Mouse (Mus musculus): ENCODE results near the gene Lrrc41. TPM values are rescaled to one million over a fixed set of nuclear protein-coding genes. Genes with fewer than 3 reads are reported as not detected.

Gene Lrrc41
- total RNA-seq, 2 experiments from 2014 or later, result 21.2 to 22.1 TPM

DNA sequence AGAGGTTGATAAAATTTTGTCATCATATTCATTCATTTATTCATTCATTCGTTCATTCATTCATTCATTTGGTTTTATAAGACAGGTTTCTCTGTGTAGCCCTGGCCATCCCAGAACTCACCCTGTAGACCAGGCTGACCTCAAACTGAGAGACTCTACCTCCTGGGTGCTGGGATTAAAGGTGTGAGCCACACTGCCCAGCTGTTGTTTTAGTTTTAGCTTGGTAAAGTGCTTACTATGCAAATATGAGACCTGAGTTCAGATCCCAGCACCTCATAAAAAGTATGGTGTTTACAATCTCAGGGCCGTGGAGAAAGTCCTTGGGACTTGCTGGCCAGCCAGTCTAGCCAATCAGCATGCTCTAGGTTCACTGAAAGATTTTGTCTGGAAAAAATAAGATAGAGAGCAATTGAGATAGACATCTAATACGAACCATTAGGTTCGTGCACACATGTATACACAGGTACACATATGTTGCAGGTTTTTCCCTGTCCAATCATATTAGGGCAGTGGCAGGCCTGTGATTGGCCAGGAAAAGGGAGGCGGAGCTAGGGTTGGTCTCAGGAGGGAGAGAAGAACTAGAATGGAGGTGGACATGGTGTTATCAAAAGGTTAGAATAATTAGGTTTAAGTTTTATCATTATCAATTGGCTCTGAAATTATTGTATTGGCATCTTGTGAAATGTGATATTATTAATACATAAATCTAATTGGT, 15.9 kb upstream of the Lrrc41 start:
- H3K27ac ChIP-seq, result no peak overlapping the region
- TF ChIP-seq CTCF (IDR thresholded peaks at IDR 0.05), result no peak
- no peak overlapping the region for H3K4me3 ChIP-seq
- DNase-seq, result no peak
- intact Hi-C loops (cut with DNase I), result no loop called here

DNA sequence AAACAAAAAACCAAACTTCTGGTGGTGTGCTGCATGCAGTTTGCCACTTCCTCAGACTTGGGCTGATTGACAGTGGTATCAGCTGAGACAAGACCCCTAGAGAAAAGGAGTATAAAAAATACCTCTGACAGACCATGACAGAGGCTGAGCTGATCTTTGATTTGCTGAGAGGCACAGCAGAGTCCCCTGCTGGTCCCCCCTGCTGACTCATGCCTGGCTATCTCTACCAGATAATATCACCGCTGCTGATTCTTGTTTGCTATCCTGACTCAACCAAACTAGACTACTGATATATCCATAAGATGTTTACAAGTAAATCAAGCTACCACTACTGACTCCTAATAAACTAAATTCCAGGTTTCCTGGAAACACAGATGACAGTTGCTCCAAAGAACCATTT, 11.2 kb upstream of the Lrrc41 start:
- no peak for TF ChIP-seq CTCF (IDR thresholded peaks at IDR 0.05)
- intact Hi-C loops (cut with DNase I), result no loop called here

DNA sequence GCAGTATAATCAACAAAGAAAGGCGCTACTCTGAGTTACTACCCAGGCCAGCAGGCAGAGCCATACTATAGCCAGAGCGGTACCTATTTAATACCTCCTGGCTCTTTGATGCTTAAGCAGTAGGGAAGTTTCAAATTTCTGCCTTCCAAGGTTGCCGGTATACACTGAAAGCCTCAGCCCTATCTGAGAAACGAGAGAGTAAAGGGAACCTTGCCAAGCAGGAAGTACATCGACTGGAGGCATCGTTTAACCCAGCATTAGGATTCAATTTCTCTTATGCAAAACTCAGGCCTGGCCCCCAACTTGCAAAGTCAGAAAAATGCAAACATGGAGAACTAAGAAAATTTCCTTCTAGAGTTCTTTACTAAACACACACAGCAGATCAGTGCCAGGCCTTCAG, 5.0 kb upstream of the Lrrc41 start:
- DNase-seq, result no peak
- Histone ChIP-seq H3K27ac (no peak overlapping the region; the same call in 1 of the 2 replicates), H3K4me3 (no peak overlapping the region)
- no peak for TF ChIP-seq CTCF (IDR thresholded peaks at IDR 0.05)
- intact Hi-C loops (cut with DNase I), result no loop called here

More for the DNA sequence above, 11.2 kb upstream of the Lrrc41 start:
- Histone ChIP-seq H3K27ac (no peak overlapping the region), H3K4me3 (no peak overlapping the region)
- no peak for DNase-seq

DNA sequence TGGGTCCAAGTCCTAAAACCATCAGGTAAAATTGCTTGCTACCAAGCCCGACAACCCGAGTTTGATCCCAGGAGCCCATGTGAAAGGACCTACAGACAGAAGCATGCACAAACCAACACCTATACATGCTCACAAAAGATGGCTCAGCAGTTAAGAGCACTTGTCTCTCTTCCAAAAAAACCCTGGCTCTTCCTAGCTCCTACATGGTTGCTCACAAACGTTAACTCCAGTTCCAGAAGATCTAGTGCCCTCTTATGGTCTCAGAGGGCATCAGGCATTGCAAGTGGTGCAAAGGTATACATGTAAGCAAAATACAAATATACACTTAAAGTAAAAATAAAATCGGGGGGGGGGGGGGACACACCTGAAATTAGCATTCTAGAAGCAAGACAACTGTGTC, 1.9 kb upstream of the Lrrc41 start:
- intact Hi-C loops (cut with DNase I), result no loop called here
- Histone ChIP-seq H3K4me3 (peak overlapping the region; percentile 97), H3K27ac (peak overlapping the region; percentile 21; the same call in 1 of the 2 replicates)
- no peak for DNase-seq
- peak; percentile 35 for TF ChIP-seq CTCF (IDR thresholded peaks at IDR 0.05)

DNA sequence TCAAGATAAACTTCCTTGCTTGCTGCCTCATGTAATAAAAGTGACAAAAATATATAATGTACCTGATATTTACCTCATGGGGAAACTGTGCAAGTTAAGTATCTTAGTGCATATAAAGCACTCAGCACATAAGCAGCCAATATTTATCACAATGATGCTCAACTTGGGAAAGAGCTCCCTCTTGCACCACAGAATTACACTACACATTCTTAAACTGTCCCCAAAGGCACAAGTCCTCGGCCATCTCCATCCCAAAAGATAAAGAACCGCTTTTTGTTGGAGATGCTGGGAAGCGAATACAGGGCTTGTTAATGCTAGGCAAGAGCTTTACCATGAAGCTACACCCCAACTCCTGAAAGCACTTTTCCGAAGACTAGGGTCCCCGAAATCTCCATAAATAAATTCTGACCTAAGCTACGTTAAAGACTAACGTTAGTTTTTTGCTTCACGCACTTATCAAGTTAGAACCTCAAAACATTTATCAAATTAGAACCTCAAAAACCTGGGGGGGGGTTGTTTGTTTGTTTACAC, 859 bp upstream of the Lrrc41 start:
- peak; percentile 29 for TF ChIP-seq CTCF (IDR thresholded peaks at IDR 0.05)
- no peak for DNase-seq
- intact Hi-C loops (cut with DNase I), result no loop called here
- Histone ChIP-seq H3K27ac (peak overlapping the region; percentile 98), H3K4me3 (peak overlapping the region; percentile 97)

DNA sequence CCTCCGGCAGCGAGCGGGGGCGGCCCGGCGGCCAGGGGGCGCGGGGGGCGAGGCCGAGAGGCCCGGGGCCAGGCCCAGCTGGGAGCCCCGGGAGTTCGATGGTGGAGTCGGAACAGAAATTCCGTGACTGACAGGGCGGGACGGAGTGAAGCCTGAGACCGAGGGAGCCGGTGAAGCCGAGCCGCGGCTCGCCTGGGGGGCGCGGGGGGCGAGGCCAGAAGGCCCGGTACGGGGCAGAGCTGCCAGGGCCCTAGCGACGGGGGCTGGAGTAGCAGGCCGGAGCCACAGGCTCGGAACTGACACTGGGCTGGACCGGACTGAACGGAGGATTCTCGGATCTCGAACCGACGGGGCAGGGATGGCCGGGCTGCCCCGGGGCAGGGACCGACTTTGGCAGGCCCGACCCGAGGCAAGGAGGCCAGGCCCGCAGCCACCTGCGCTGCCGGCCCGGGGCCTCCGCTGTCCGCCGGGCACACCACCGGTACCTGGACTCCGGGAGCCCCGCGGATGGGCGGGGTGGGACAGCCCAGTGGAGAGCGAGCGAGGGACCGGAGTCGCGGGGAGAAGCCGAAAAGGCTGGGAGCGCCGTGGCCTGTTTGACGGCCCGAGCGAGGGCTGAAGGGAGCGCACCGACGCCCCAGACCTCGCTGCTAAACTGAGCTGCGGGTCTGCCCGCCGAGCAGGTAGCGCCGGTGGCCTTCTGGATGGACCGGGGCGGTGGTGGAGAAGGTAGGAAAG, 731 bp downstream of the Lrrc41 start:
- H3K4me3 ChIP-seq, result peak overlapping the region; percentile 97
- intact Hi-C loops (cut with DNase I), result no loop called here
- peak; percentile 63 for TF ChIP-seq CTCF (IDR thresholded peaks at IDR 0.05)
- peak overlapping the region; percentile 98 for H3K27ac ChIP-seq
- DNase-seq, result peak; percentile 88

DNA sequence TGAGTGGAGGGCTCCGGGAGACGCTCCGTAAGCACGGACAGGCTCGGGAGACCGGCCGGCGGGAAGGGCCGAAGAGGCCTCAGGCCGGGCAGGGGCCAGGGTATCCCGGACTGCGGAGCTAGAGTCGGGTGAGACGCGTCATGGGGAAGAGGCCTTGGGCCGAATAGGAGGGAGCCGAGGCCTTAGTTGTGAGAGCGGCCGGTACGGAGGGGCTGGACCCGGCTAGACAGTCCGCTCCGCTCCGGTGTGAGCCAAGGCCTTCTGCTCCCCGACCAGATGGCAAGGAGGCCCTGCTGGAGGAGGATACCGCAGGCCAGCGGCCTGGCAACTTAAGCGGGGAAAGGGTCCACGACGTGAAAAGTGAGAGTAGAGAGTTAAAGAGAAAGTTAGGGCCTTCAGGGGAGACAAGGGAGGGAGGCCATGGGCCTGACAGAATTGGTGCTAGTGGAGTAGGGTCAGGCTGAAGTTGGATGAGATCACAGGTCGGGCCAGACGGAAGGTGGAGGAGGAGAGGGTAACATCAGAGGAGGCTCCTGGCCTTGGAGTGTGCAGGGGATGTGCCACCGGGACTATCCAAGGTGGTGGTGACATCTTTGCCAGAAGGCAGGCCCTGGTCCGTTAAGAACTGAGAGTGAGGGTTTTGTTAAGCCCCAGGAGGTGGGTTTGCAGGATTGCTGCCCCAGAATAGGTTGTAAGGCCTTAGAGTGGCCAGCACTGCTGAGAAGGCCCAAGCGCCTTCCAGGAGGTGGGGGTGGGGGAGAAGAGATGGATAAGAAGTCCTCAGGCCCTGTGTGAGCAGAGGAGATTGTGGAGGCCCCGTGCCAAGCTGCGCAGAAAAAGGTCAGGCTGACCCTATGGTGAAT, 1.5 kb downstream of the Lrrc41 start:
- TF ChIP-seq CTCF (IDR thresholded peaks at IDR 0.05), result no peak
- peak overlapping the region; percentile 98 for H3K27ac ChIP-seq
- intact Hi-C loops (cut with DNase I), result no loop called here
- DNase-seq, result peak; percentile 59
- H3K4me3 ChIP-seq, result peak overlapping the region; percentile 97

DNA sequence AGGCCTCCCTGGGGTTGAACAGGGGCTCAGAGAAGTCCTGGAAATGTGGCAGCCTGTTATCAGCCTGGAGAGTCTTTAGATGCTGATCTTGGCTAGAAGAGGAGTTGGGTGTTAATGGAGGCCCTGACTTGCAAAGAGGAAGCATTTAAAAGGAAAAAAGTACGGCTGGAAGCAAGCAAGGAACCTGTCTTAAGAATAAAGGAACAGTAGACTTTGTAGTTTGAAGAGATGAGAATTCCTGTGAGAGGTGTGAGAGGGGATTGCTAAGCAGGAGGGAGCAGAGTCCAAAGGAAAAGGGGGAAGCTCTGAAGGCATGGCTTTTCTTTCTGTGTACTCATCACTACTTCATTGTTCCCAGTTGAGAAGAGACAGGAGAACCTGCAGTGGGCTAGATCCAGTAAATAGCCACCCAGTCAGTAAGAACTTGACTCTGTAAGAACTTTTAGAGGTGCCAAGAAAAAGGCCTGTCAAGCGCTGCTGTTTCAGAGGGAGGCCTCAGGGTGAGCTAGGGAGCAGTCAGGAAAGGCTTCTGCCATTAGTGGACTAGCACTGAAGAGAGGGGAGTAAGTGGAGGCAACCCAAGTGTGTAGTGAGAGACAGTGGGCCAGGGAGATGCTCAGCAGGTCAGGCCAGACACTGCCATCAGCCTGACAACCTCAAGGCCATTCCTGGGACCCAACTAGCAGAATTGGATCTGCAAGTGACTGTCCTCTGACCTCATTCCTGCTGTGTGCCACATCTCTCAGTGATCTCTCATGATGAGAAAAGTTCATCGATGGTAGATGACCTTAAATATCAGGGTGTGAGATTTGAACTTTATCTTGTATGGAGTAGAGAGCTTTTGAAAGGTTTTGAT, 2.4 kb downstream of the Lrrc41 start:
- TF ChIP-seq CTCF (IDR thresholded peaks at IDR 0.05), result no peak
- DNase-seq, result peak; percentile 20
- intact Hi-C loops (cut with DNase I), result no loop called here
- Histone ChIP-seq H3K27ac (peak overlapping the region; percentile 98), H3K4me3 (peak overlapping the region; percentile 97)

DNA sequence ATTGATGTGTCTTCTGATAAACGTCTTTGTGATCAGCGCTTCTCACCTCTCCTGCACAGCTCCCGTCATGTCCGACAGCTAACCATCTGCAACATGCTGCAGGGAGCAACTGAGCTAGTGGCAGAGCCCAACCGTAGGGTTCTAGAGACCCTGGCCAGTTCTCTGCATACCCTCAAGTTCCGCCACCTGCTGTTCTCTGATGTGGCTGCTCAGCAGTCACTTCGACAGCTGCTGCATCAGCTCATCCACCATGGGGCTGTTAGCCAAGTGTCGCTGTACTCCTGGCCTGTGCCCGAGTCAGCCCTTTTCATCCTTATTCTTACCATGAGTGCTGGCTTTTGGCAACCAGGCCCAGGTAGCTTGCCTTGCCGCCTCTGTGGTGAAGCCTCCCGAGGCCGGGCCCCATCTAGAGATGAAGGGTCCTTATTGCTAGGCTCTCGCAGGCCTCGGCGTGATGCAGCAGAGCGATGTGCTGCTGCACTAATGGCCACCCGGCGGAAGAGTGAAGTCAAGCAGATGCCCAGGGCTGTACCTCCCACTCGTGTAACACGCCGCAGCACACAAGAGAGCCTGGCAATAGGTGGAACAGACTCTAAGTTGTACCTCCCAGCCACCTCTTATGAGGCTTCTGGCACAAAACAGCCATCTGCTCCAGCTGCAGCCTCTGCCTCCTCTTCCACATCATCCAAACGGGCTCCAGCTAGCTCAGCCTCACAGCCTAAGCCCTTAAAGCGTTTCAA, 13.6 kb downstream of the Lrrc41 start:
- Histone ChIP-seq H3K27ac (no peak overlapping the region), H3K4me3 (no peak overlapping the region)
- TF ChIP-seq CTCF (IDR thresholded peaks at IDR 0.05), result no peak
- intact Hi-C loops (cut with DNase I), result no loop called here
- peak; percentile 51 for DNase-seq

DNA sequence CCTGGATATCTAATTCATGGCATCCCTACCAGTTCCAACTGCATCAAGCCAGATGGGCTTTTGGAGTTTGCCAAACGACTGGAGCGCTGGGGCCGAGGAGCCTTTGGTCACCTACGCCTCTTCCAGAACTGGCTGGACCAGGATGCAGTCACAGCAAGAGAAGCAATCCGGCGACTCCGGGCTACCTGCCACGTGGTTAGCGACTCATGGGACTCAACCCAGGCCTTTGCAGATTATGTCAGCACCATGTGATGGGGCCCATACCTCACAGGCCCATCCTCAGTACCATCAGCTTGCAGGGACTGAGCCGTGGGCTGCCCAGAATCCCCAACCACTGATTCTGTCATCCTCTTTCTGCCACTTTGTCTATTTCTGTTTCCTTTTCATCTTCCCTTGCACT, 21.2 kb downstream of the Lrrc41 start:
- Histone ChIP-seq H3K4me3 (no peak overlapping the region), H3K27ac (no peak overlapping the region)
- intact Hi-C loops (cut with DNase I), result no loop called here
- DNase-seq, result no peak
- TF ChIP-seq CTCF (IDR thresholded peaks at IDR 0.05), result no peak

DNA sequence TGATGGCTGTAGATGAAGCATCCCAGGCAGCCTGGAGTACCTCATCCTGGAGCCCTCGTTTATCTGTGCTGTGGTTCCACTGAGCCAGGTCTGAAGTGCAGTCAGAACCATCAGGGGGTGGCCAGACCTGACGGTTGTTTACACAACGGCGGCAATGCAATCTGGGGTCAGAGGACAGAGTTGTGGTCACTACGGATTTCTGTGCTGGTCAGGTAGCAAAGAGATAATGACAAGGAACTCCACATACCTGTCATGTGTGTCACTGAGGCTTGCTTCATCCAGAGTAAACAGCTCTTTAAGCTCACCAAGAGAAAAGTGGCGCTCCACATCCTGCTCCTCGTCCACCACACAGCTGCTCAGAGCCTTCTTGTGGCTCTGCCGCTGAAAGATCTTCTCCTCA, 22.1 kb downstream of the Lrrc41 start:
- DNase-seq, result no peak
- no peak for TF ChIP-seq CTCF (IDR thresholded peaks at IDR 0.05)
- H3K4me3 ChIP-seq, result no peak overlapping the region
- intact Hi-C loops (cut with DNase I), result no loop called here
- H3K27ac ChIP-seq, result no peak overlapping the region
